Mouse (Mus musculus) MEL (cell line): ENCODE data around the gene Rnf115. TPM values are rescaled to one million over a fixed set of nuclear protein-coding genes. Genes with fewer than 3 reads are reported as not detected.

Experiments used
- DNase-seq: peaks from one replicate; pipeline ENCODE4 v3.0.0; 2011; ENCODE audit warnings: low read depth, low spot score
- H3K27ac ChIP-seq: 2 replicates; pipeline ENCODE4 v1.5.1; 2012; ENCODE audit warnings: low read depth, mild to moderate bottlenecking, control low read depth, low read length, moderate library complexity; ENCODE audit not compliant: control insufficient read depth
- H3K27me3 ChIP-seq, 2 experiments: fragments of 150-350 bp in 1 of 2; sonication (generic) in 1 of 2; 2 replicates each; pipeline ENCODE4 v1.6.1; 2012; ENCODE audit warnings: low read length in 2 of 2, mild to moderate bottlenecking in 2 of 2, improper control_type of control experiment in 1 of 2, moderate library complexity in 1 of 2; ENCODE audit not compliant: insufficient read depth in 2 of 2, control insufficient read depth in 1 of 2
- H3K36me3 ChIP-seq, 2 experiments: 2 replicates each; pipeline ENCODE4 v1.6.1; 2012 to 2014; ENCODE audit warnings: low read length in 2 of 2, improper control_type of control experiment in 1 of 2, inconsistent platforms in 1 of 2, mild to moderate bottlenecking in 1 of 2; ENCODE audit not compliant: insufficient read depth in 2 of 2, control insufficient read depth in 1 of 2
- H3K4me1 ChIP-seq, 2 experiments: fragments of 150-350 bp in 1 of 2; sonication (generic) in 1 of 2; 2 replicates each; pipeline ENCODE4 v1.6.1; 2012; ENCODE audit warnings: low read length in 2 of 2, improper control_type of control experiment in 1 of 2, mild to moderate bottlenecking in 1 of 2; ENCODE audit not compliant: insufficient read depth in 2 of 2, control insufficient read depth in 1 of 2
- H3K4me3 ChIP-seq, 2 experiments: fragments of 150-350 bp in 1 of 2; sonication (generic) in 1 of 2; 2 replicates each; pipeline ENCODE4 v1.5.1; 2012; ENCODE audit warnings: low read depth in 2 of 2, low read length in 2 of 2, mild to moderate bottlenecking in 2 of 2, moderate library complexity in 2 of 2, control low read depth in 1 of 2, improper control_type of control experiment in 1 of 2; ENCODE audit not compliant: control insufficient read depth in 1 of 2, insufficient read depth in 1 of 2
- H3K79me2 ChIP-seq: 2 replicates; pipeline ENCODE4 v1.6.1; 2012; ENCODE audit warnings: mild to moderate bottlenecking, low read length, moderate library complexity; ENCODE audit not compliant: control insufficient read depth, poor library complexity, insufficient read depth
- H3K9ac ChIP-seq: 2 replicates; pipeline ENCODE4 v1.6.1; 2012; ENCODE audit warnings: low read depth, mild to moderate bottlenecking, control low read depth, low read length, moderate library complexity; ENCODE audit not compliant: control insufficient read depth, poor library complexity, severe bottlenecking
- H3K9me3 ChIP-seq: fragments of 150-350 bp; sonication (generic); replicated peaks from 2 replicates; pipeline ENCODE4 v1.6.1; 2012; ENCODE audit warnings: mild to moderate bottlenecking, low read length, improper control_type of control experiment, moderate library complexity; ENCODE audit not compliant: insufficient read depth
- BHLHE40 ChIP-seq: IDR thresholded peaks from 2 replicates; pipeline ENCODE4 v1.6.1; 2012; ENCODE audit warnings: low read depth, mild to moderate bottlenecking, inconsistent platforms, low read length, improper control_type of control experiment, borderline replicate concordance
- CHD2 ChIP-seq: IDR thresholded peaks from 2 replicates; pipeline ENCODE4 v1.6.1; 2011; ENCODE audit warnings: low read length, improper control_type of control experiment
- ELF1 ChIP-seq: IDR thresholded peaks from 2 replicates; pipeline ENCODE4 v1.6.1; 2014; ENCODE audit warnings: low read depth, mild to moderate bottlenecking, inconsistent platforms, low read length, improper control_type of control experiment, moderate library complexity
- EP300 ChIP-seq, 2 experiments: IDR thresholded peaks; 2 replicates each; pipeline ENCODE4 v1.6.1; 2011; ENCODE audit warnings: improper control_type of control experiment in 2 of 2, low read length in 2 of 2, low read depth in 1 of 2, mild to moderate bottlenecking in 1 of 2
- ETS1 ChIP-seq: IDR thresholded peaks from 2 replicates; pipeline ENCODE4 v1.6.1; 2012; ENCODE audit warnings: low read depth, mild to moderate bottlenecking, inconsistent platforms, low read length, improper control_type of control experiment, moderate library complexity
- GABPA ChIP-seq: IDR thresholded peaks from 2 replicates; pipeline ENCODE4 v1.6.1; 2012; ENCODE audit warnings: low read depth, mild to moderate bottlenecking, inconsistent platforms, low read length, improper control_type of control experiment, moderate library complexity
- HCFC1 ChIP-seq: IDR thresholded peaks from 2 replicates; pipeline ENCODE4 v1.6.1; 2012; ENCODE audit warnings: low read depth, mild to moderate bottlenecking, inconsistent platforms, low read length, improper control_type of control experiment, moderate library complexity
- JUND ChIP-seq: IDR thresholded peaks from 2 replicates; pipeline ENCODE4 v1.6.1; 2011; ENCODE audit warnings: low read depth, mild to moderate bottlenecking, improper control_type of control experiment, low read length
- KAT2A ChIP-seq: conservative IDR thresholded peaks from 2 replicates; pipeline ENCODE4 v1.6.1; 2012; ENCODE audit warnings: low read depth, low read length, improper control_type of control experiment, inconsistent platforms
- MAFK ChIP-seq: IDR thresholded peaks from 2 replicates; pipeline ENCODE4 v1.6.1; 2011; ENCODE audit warnings: low read depth, mild to moderate bottlenecking, low read length, improper control_type of control experiment, borderline replicate concordance
- MYB ChIP-seq: IDR thresholded peaks from 2 replicates; pipeline ENCODE4 v1.6.1; 2011; ENCODE audit warnings: mild to moderate bottlenecking, low read depth, low read length, improper control_type of control experiment
- MYC ChIP-seq: IDR thresholded peaks from 2 replicates; pipeline ENCODE4 v1.6.1; 2011; ENCODE audit warnings: low read depth, mild to moderate bottlenecking, low read length, improper control_type of control experiment, moderate library complexity
- POLR2A ChIP-seq, 2 experiments: IDR thresholded peaks; 2 replicates each; pipeline ENCODE4 v1.6.1; 2011 to 2012; ENCODE audit warnings: low read length in 2 of 2, mild to moderate bottlenecking in 2 of 2, control low read depth in 1 of 2, improper control_type of control experiment in 1 of 2, low read depth in 1 of 2, moderate library complexity in 1 of 2; ENCODE audit not compliant: control insufficient read depth in 1 of 2, insufficient read depth in 1 of 2, poor library complexity in 1 of 2
- POLR2AphosphoS2 ChIP-seq: IDR thresholded peaks from 2 replicates; pipeline ENCODE4 v1.6.1; 2011; ENCODE audit warnings: low read length, improper control_type of control experiment
- POLR2AphosphoS5 ChIP-seq: IDR thresholded peaks from 2 replicates; pipeline ENCODE4 v1.6.1; 2012; ENCODE audit warnings: low read depth, borderline replicate concordance, mild to moderate bottlenecking, inconsistent platforms, low read length, moderate library complexity, mixed read lengths
- RAD21 ChIP-seq: IDR thresholded peaks from 2 replicates; pipeline ENCODE4 v1.6.1; 2011; ENCODE audit warnings: mild to moderate bottlenecking, low read depth, low read length, improper control_type of control experiment
- SIN3A ChIP-seq: IDR thresholded peaks from 2 replicates; pipeline ENCODE4 v1.6.1; 2012; ENCODE audit warnings: low read length, improper control_type of control experiment, inconsistent platforms
- TBP ChIP-seq: IDR thresholded peaks from 2 replicates; pipeline ENCODE4 v1.8.0; 2011; ENCODE audit warnings: low read depth, low read length, improper control_type of control experiment
- UBTF ChIP-seq: IDR thresholded peaks from 2 replicates; pipeline ENCODE4 v1.6.1; 2012; ENCODE audit warnings: low read depth, mild to moderate bottlenecking, inconsistent platforms, low read length, improper control_type of control experiment, moderate library complexity, borderline replicate concordance; ENCODE audit not compliant: insufficient read depth
- USF2 ChIP-seq, 2 experiments: IDR thresholded peaks; 2 replicates each; pipeline ENCODE4 v1.6.1; 2011 to 2012; ENCODE audit warnings: improper control_type of control experiment in 2 of 2, low read length in 2 of 2, borderline replicate concordance in 1 of 2, inconsistent platforms in 1 of 2, low read depth in 1 of 2, mild to moderate bottlenecking in 1 of 2; ENCODE audit not compliant: insufficient read depth in 1 of 2
- ZC3H11A ChIP-seq: IDR thresholded peaks from 2 replicates; pipeline ENCODE4 v1.6.1; 2012; ENCODE audit warnings: low read depth, mild to moderate bottlenecking, inconsistent platforms, low read length, improper control_type of control experiment
- ZKSCAN1 ChIP-seq: IDR thresholded peaks from 2 replicates; pipeline ENCODE4 v1.6.1; 2012; ENCODE audit warnings: low read depth, mild to moderate bottlenecking, inconsistent platforms, low read length, improper control_type of control experiment, moderate library complexity
- ZMIZ1 ChIP-seq: IDR thresholded peaks from 2 replicates; pipeline ENCODE4 v1.6.1; 2012; ENCODE audit warnings: low read depth, mild to moderate bottlenecking, inconsistent platforms, low read length, improper control_type of control experiment, moderate library complexity
- ZNF384 ChIP-seq: IDR thresholded peaks from 2 replicates; pipeline ENCODE4 v1.6.1; 2012; ENCODE audit warnings: low read depth, mild to moderate bottlenecking, inconsistent platforms, low read length, improper control_type of control experiment
- polyA plus RNA-seq, 2 experiments: library from polyadenylated mRNA; stranded (reverse) in 1 of 2; unstranded in 1 of 2; fragments of >175 nt in 1 of 2; fragments of >200 nt in 1 of 2; gene quantifications; 2 replicates each; pipeline versions ENCODE4 v1.2.1 to v1.2.4; 2012; ENCODE audit warnings: low replicate concordance in 2 of 2, low read depth in 1 of 2; ENCODE audit not compliant: insufficient read length in 2 of 2, insufficient read depth in 1 of 2, missing spikeins in 1 of 2
- total RNA-seq: library from RNA; depleted of rRNA; stranded (reverse); fragments of 300-350 nt; gene quantifications from 2 replicates; pipeline ENCODE4 v1.2.3, GENCODE M21; 2012

The Rnf115 gene
- total and polyA plus RNA-seq, 3 experiments = 43.2 to 71.8 (median 66.1) TPM

DNA sequence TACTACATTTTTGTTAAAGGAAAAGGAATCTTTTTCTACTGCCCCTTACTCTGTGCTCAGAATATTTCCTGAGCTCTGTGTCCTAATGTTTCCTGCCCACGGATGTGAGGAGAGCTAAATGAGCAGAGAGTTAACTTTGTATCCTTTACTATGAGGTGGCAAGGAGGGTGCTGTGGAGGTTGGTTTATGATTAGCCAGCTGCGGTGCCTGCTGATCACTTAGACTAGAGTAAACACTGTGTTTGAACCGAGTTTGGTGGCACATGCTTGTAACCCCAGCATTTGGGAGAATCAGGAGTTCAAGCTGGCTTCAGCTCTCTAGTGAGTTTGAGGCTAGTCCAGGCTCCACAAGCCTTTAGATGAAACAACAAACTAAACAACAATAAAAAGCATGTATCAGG, 49.7 kb downstream of the Rnf115 start:
- H3K9ac ChIP-seq = no peak overlapping the region
- H3K4me1 ChIP-seq = peaks cover 0 to 10% of the 10 kb centered on the region in 2 experiments; a peak in 2 of 4 replicates
- H3K27ac ChIP-seq = no peak overlapping the region
- H3K9me3 ChIP-seq = no peaks in the 10 kb centered on the region
- no peak for DNase-seq
- H3K79me2 ChIP-seq = peaks cover 3% of the 10 kb centered on the region; the same call in 1 of the 2 replicates
- peaks cover 0 to 14% of the 10 kb centered on the region in 2 experiments for H3K36me3 ChIP-seq
- H3K27me3 ChIP-seq = no peaks in the 10 kb centered on the region
- H3K4me3 ChIP-seq = no peak overlapping the region
- TF ChIP-seq SIN3A (no peak), UBTF (no peak), HCFC1 (no peak), MYC (no peak), JUND (no peak), ZMIZ1 (no peak)
- TF ChIP-seq, all 39 proteins: peak for 0

- no peak overlapping the region for H3K9ac ChIP-seq
- DNase-seq = no peak
- H3K4me1 ChIP-seq = peaks cover 0 to 3% of the 10 kb centered on the region in 2 experiments; a peak in 1 of 4 replicates
- H3K36me3 ChIP-seq = peaks cover 0 to 11% of the 10 kb centered on the region in 2 experiments; a peak in 2 of 4 replicates
- H3K4me3 ChIP-seq = no peak overlapping the region
- H3K9me3 ChIP-seq = no peaks in the 10 kb centered on the region
- no peaks in the 10 kb centered on the region for H3K27me3 ChIP-seq
- no peaks in the 10 kb centered on the region for H3K79me2 ChIP-seq
- no peak overlapping the region for H3K27ac ChIP-seq
- TF ChIP-seq KAT2A (no peak), EP300 (IDR thresholded peaks at IDR 0.05; ENCODE audit: low read depth in 1 of 2, low read length in 2 of 2) (no peak), TBP (no peak), GABPA (no peak), POLR2A (IDR thresholded peaks at IDR 0.05; ENCODE audit: control insufficient read depth in 1 of 2, insufficient read depth in 1 of 2, low read depth in 1 of 2, low read length in 2 of 2, poor library complexity in 1 of 2) (no peak), CHD2 (no peak), ZKSCAN1 (no peak), RAD21 (no peak), ELF1 (no peak), POLR2AphosphoS2 (no peak), MAFK (no peak), USF2 (IDR thresholded peaks at IDR 0.05; ENCODE audit: borderline replicate concordance in 1 of 2, insufficient read depth in 1 of 2, low read depth in 1 of 2, low read length in 2 of 2) (no peak), MYB (no peak), ZC3H11A (no peak), JUND (no peak), ZNF384 (no peak), SIN3A (no peak), ETS1 (no peak), POLR2AphosphoS5 (no peak), BHLHE40 (no peak)
Measured at GRCm38 (mm10) chr3:96782236-96782635, 54.8 kb downstream of the Rnf115 start.
